Mouse (Mus musculus): ENCODE measurements around the gene Colgalt2. TPM values are rescaled to one million over a fixed set of nuclear protein-coding genes. Genes with fewer than 3 reads are reported as not detected.
"Not testable (repeated sequence)": the region's sequence is repeated elsewhere in the genome, so short reads cannot be mapped to it uniquely, and the experiment has no call there.

Colgalt2 gene
- polyA plus RNA-seq (2015; fragmentation: Nextera tagmentation; extraction: Ambion mirVana), result 0.33 and 0.37 TPM in 2 replicates

GRCm38 (mm10) chr1:152399790-152400555 is at the start of gene Colgalt2:
Gene Colgalt2, plus strand, starts transcription at chr1:152399830.
- ATAC-seq (ENCODE audit: low read depth), result peak; percentile 62
- H3K27ac ChIP-seq (ENCODE audit: low read length), result no peak within 1 kb of the TSS
- H3K36me3 ChIP-seq (ENCODE audit: control insufficient read depth, insufficient read depth), result no peaks in the 10 kb centered on the region
- no peaks in the 10 kb centered on the region for H3K9me3 ChIP-seq (replicated peaks; ENCODE audit: control insufficient read depth, low read length)
- H3K4me1 ChIP-seq (ENCODE audit: control insufficient read depth, low read depth, low read length), result no peaks in the 10 kb centered on the region
- peaks cover 29% of the 10 kb centered on the region for H3K27me3 ChIP-seq (ENCODE audit: control insufficient read depth, insufficient read depth, low read depth, low read length)
- H3K9ac ChIP-seq (ENCODE audit: low read depth, low read length), result no peak within 1 kb of the TSS; the same call in 1 of the 2 replicates
- H3K4me2 ChIP-seq (ENCODE audit: low read depth, low read length), result peak within 1 kb of the TSS; percentile 57
- under 1% methylated on average over 63 of the region's 70 CpGs for WGBS (ENCODE audit: insufficient replicate concordance)
- H3K4me3 ChIP-seq (ENCODE audit: low read depth, low read length), result peak within 1 kb of the TSS; percentile 56

DNA sequence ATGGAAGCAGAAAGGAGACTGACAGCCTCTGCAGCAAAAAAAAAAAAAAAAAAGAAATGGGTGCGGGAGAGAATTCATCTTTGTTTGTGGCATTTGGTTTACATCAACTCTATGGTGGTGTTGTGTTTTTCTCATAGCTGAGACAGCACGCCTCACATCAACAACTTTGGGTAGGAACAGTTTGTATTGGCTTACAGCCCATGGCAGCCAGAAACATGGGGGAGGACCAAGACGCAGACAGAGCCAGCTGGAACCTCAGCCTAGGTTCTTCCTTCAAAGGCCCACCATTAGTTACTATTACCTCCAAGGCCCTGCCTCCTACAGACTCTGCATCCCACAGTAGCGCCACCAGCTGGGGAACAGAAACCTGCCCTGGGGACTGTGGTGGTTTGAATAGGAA is 42.9 kb upstream of the Colgalt2 start:
- no peak overlapping the region for H3K4me2 ChIP-seq (ENCODE audit: low read depth, low read length)
- WGBS (ENCODE audit: insufficient replicate concordance), result 56% methylated on average over 3 of the region's 4 CpGs
- H3K9ac ChIP-seq (ENCODE audit: low read depth, low read length), result no peak overlapping the region
- no peaks in the 10 kb centered on the region for H3K9me3 ChIP-seq (replicated peaks; ENCODE audit: control insufficient read depth, low read length)
- H3K4me1 ChIP-seq (ENCODE audit: control insufficient read depth, low read depth, low read length), result no peaks in the 10 kb centered on the region
- H3K36me3 ChIP-seq (ENCODE audit: control insufficient read depth, insufficient read depth), result no peaks in the 10 kb centered on the region
- no peak overlapping the region for H3K4me3 ChIP-seq (ENCODE audit: low read depth, low read length)
- no peak for ATAC-seq (ENCODE audit: low read depth)
- no peak overlapping the region for H3K27ac ChIP-seq (ENCODE audit: low read length)
- H3K27me3 ChIP-seq (ENCODE audit: control insufficient read depth, insufficient read depth, low read depth, low read length), result no peaks in the 10 kb centered on the region

GRCm38 (mm10) chr1:152368311-152369088 is 31.1 kb upstream of the Colgalt2 start:
- Histone ChIP-seq H3K27ac (ENCODE audit: low read length) (no peak overlapping the region), H3K4me1 (ENCODE audit: control insufficient read depth, low read depth, low read length) (no peaks in the 10 kb centered on the region), H3K9ac (ENCODE audit: low read depth, low read length) (no peak overlapping the region), H3K4me2 (ENCODE audit: low read depth, low read length) (no peak overlapping the region), H3K27me3 (ENCODE audit: control insufficient read depth, insufficient read depth, low read depth, low read length) (no peaks in the 10 kb centered on the region), H3K36me3 (ENCODE audit: control insufficient read depth, insufficient read depth) (no peaks in the 10 kb centered on the region; the same call in 1 of the 2 replicates), H3K4me3 (ENCODE audit: low read depth, low read length) (no peak overlapping the region), H3K9me3 (replicated peaks; ENCODE audit: control insufficient read depth, low read length) (no peaks in the 10 kb centered on the region)
- 63% methylated on average over 13 of the region's 13 CpGs for WGBS (ENCODE audit: insufficient replicate concordance)
- ATAC-seq (ENCODE audit: low read depth), result no peak

DNA sequence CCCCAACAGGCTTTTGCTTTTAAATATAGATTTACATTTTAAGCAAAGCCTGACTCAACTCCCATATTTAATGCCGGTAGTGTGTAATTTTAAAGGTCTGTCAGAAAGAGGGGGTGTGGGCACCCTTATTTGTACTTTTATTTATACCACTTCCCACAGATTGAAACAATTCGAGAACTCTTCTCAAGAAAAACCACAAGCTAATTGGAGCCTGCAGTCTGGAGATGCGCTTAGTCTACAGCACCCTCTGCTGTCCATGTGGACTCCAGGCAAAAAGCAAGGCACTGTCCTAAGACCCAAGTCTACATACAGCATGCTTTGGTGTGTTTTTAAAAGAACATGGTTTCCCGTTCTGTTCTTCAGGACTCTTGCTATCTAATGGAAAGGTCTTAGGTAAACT is 30.5 kb upstream of the Colgalt2 start:
- no peak for ATAC-seq (ENCODE audit: low read depth)
- no peak overlapping the region for H3K9ac ChIP-seq (ENCODE audit: low read depth, low read length)
- H3K4me2 ChIP-seq (ENCODE audit: low read depth, low read length), result no peak overlapping the region
- WGBS (ENCODE audit: insufficient replicate concordance), result 26% methylated on average over 4 of the region's 4 CpGs
- H3K27me3 ChIP-seq (ENCODE audit: control insufficient read depth, insufficient read depth, low read depth, low read length), result no peaks in the 10 kb centered on the region
- H3K4me3 ChIP-seq (ENCODE audit: low read depth, low read length), result no peak overlapping the region
- H3K9me3 ChIP-seq (replicated peaks; ENCODE audit: control insufficient read depth, low read length), result no peaks in the 10 kb centered on the region
- H3K36me3 ChIP-seq (ENCODE audit: control insufficient read depth, insufficient read depth), result no peaks in the 10 kb centered on the region; the same call in 1 of the 2 replicates
- H3K4me1 ChIP-seq (ENCODE audit: control insufficient read depth, low read depth, low read length), result no peaks in the 10 kb centered on the region
- H3K27ac ChIP-seq (ENCODE audit: low read length), result no peak overlapping the region

GRCm38 (mm10) chr1:152378311-152378710 is 21.3 kb upstream of the Colgalt2 start:
- no peak overlapping the region for H3K4me3 ChIP-seq (ENCODE audit: low read depth, low read length)
- 85% methylated on average over 5 of the region's 5 CpGs for WGBS (ENCODE audit: insufficient replicate concordance)

DNA sequence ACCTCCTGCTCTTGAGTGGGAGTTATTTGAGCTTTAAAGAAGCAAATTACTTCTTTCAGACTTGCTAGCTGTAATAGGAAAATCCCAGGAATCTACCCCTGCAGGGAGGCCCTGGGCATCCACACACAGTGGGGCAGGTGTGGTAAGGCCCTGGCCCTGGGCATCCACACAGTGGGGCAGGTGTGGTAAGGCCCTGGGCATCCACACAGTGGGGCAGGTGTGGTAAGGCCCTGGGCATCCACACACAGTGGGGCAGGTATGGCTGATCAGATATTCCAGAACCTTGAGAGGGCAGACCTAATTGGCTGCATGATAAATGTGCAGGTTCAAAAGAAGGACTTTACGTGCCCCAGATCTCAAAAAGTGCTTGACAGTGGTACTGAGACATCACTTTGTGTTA is 15.0 kb upstream of the Colgalt2 start:
- WGBS (ENCODE audit: insufficient replicate concordance), result 74% methylated on average over 1 of the region's 1 CpGs

More at GRCm38 (mm10) chr1:152378311-152378710, 21.3 kb upstream of the Colgalt2 start:
- Histone ChIP-seq H3K4me1 (ENCODE audit: control insufficient read depth, low read depth, low read length) (no peaks in the 10 kb centered on the region), H3K27me3 (ENCODE audit: control insufficient read depth, insufficient read depth, low read depth, low read length) (no peaks in the 10 kb centered on the region), H3K9me3 (replicated peaks; ENCODE audit: control insufficient read depth, low read length) (no peaks in the 10 kb centered on the region), H3K9ac (ENCODE audit: low read depth, low read length) (no peak overlapping the region), H3K27ac (ENCODE audit: low read length) (no peak overlapping the region), H3K36me3 (ENCODE audit: control insufficient read depth, insufficient read depth) (peaks cover 5% of the 10 kb centered on the region; the same call in 1 of the 2 replicates), H3K4me2 (ENCODE audit: low read depth, low read length) (no peak overlapping the region)
- no peak for ATAC-seq (ENCODE audit: low read depth)

DNA sequence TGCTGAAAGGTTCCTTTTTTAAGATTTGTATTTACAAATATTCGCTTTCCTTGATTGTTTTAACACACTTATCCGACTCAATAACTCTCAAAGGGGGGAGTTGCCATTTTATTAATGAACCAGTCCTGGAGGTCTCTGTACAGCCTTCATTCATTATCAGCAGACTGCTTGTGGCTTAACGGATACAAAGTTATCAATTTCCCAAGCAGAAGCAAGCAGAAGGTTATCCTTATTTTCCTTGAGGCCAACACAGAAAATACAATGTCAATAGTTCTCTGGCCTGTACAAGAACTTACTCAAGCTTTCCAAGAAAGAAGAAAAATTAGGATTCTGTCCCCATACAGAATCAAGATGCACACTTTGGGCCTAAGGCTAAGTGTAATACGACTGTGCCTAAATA is 13.9 kb upstream of the Colgalt2 start:
- 7% methylated on average over 2 of the region's 4 CpGs for WGBS (ENCODE audit: insufficient replicate concordance)
- ATAC-seq (ENCODE audit: low read depth); H3K4me1 ChIP-seq (ENCODE audit: control insufficient read depth, low read depth, low read length); H3K27me3 ChIP-seq (ENCODE audit: control insufficient read depth, insufficient read depth, low read depth, low read length); H3K9me3 ChIP-seq (replicated peaks; ENCODE audit: control insufficient read depth, low read length); H3K36me3 ChIP-seq (ENCODE audit: control insufficient read depth, insufficient read depth): not testable (repeated sequence)
- H3K27ac ChIP-seq (ENCODE audit: low read length), result peak overlapping the region; percentile 8; the same call in 1 of the 2 replicates
- H3K4me2 ChIP-seq (ENCODE audit: low read depth, low read length), result peak overlapping the region; percentile 63
- H3K4me3 ChIP-seq (ENCODE audit: low read depth, low read length), result peak overlapping the region; percentile 87
- H3K9ac ChIP-seq (ENCODE audit: low read depth, low read length), result peak overlapping the region; percentile 90

More for the DNA sequence above, 15.0 kb upstream of the Colgalt2 start:
- no peak overlapping the region for H3K27ac ChIP-seq (ENCODE audit: low read length)
- H3K4me2 ChIP-seq (ENCODE audit: low read depth, low read length), result 0 out of 2 replicates have a peak overlapping the region, but pooled peaks have one; percentile 6
- H3K4me1 ChIP-seq (ENCODE audit: control insufficient read depth, low read depth, low read length), result peaks cover 5% of the 10 kb centered on the region; the same call in 1 of the 2 replicates
- no peak overlapping the region for H3K9ac ChIP-seq (ENCODE audit: low read depth, low read length)
- no peak overlapping the region for H3K4me3 ChIP-seq (ENCODE audit: low read depth, low read length)
- H3K9me3 ChIP-seq (replicated peaks; ENCODE audit: control insufficient read depth, low read length), result no peaks in the 10 kb centered on the region
- peaks cover 5% of the 10 kb centered on the region; the same call in 1 of the 2 replicates for H3K36me3 ChIP-seq (ENCODE audit: control insufficient read depth, insufficient read depth)
- ATAC-seq (ENCODE audit: low read depth), result no peak
- no peaks in the 10 kb centered on the region for H3K27me3 ChIP-seq (ENCODE audit: control insufficient read depth, insufficient read depth, low read depth, low read length)

- peaks cover 5% of the 10 kb centered on the region; the same call in 1 of the 2 replicates for H3K4me1 ChIP-seq (ENCODE audit: control insufficient read depth, low read depth, low read length)
- ATAC-seq (ENCODE audit: low read depth), result peak; percentile 98
- under 1% methylated on average over 57 of the region's 57 CpGs for WGBS (ENCODE audit: insufficient replicate concordance)
Observed at GRCm38 (mm10) chr1:152386188-152386835, 13.3 kb upstream of the Colgalt2 start, which contains the start of gene Tsen15. Gene Tsen15, minus strand, starts transcription at chr1:152386688.

More at GRCm38 (mm10) chr1:152386188-152386835, 13.3 kb upstream of the Colgalt2 start, which contains the start of gene Tsen15:
- H3K9me3 ChIP-seq (replicated peaks; ENCODE audit: control insufficient read depth, low read length), result no peaks in the 10 kb centered on the region
- peak within 1 kb of the TSS; percentile 87 for H3K4me3 ChIP-seq (ENCODE audit: low read depth, low read length)
- peak within 1 kb of the TSS; percentile 63 for H3K4me2 ChIP-seq (ENCODE audit: low read depth, low read length)
- H3K36me3 ChIP-seq (ENCODE audit: control insufficient read depth, insufficient read depth), result peaks cover 5% of the 10 kb centered on the region; the same call in 1 of the 2 replicates
- H3K27me3 ChIP-seq (ENCODE audit: control insufficient read depth, insufficient read depth, low read depth, low read length), result no peaks in the 10 kb centered on the region
- H3K9ac ChIP-seq (ENCODE audit: low read depth, low read length), result peak within 1 kb of the TSS; percentile 90
- peak within 1 kb of the TSS; percentile 8 for H3K27ac ChIP-seq (ENCODE audit: low read length)
